Mouse (Mus musculus) heart, postnatal 10 days (tissue): ENCODE measurements at regions not wholly inside any gene's neighbourhood (a gene's known extent, or its start where the extent isn't known, plus 50 kb on each side); places are given as distances from the start of the nearest gene placed in this dataset.

ENCODE experiments used
- DNase-seq, 2 experiments: peaks; one replicate each; pipeline ENCODE4 v3.0.0; 2021
- intact Hi-C: fragments of 180-260 bp; cut with DNase I; formaldehyde crosslinking; loops from one replicate; pipeline ENCODE4 v1.15.1; 2025

- intact Hi-C loops: no loop called here
- DNase-seq: peak; percentile 3 to 7
Measured at GRCm38 (mm10) chr7:95250651-95251050, 920.4 kb upstream of the Tenm4 start.

GRCm38 (mm10) chr7:95253862-95254545, 917.0 kb upstream of the Tenm4 start:
- DNase-seq: no peak
- intact Hi-C loops: no loop called here

DNA sequence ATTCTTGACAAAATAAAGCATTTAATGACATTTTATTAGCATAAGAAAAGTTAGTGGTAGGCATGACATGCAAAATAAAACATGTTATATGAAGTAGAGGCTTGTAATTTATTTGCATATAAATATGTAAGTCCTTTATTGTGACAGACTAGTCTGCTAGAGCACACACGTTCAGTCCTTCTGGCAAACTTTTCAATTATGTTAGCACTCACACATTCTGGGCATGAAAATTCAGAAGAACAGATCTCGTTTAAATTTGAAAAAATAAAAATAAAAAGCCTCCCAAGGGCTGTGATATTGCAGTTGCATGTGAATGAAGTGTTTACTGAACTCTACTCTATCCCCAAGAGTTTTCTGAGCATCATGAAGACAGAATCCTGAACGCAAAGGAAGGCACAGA, 916.1 kb upstream of the Tenm4 start:
- DNase-seq: no peak
- intact Hi-C loops: no loop called here

- intact Hi-C loops: no loop called here
- DNase-seq: no peak
Measured at GRCm38 (mm10) chr7:95255699-95256098, 915.3 kb upstream of the Tenm4 start.

- intact Hi-C loops: no loop called here
- peak; percentile 2 to 8 for DNase-seq
Measured at GRCm38 (mm10) chr7:95262942-95263341, 908.1 kb upstream of the Tenm4 start.

DNA sequence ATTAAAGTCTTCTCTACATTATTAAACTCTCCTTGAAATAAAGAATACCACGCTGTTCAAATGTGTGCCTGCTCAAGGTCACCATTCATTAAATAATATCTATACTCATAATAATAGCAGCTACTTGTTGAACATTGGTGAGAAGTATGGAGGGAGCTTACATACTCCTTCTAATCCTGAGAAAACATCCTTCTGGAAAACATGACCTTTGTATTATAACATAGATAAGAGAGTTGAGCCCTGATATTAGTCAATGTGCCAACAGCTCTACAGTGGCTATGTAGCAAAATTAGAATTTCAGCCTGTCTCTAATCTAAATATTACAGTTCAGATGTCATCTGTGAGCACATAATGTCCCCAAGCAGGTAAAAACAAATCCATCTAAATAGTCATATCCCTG, 893.8 kb upstream of the Tenm4 start:
- intact Hi-C loops: no loop called here
- no peak for DNase-seq

DNA sequence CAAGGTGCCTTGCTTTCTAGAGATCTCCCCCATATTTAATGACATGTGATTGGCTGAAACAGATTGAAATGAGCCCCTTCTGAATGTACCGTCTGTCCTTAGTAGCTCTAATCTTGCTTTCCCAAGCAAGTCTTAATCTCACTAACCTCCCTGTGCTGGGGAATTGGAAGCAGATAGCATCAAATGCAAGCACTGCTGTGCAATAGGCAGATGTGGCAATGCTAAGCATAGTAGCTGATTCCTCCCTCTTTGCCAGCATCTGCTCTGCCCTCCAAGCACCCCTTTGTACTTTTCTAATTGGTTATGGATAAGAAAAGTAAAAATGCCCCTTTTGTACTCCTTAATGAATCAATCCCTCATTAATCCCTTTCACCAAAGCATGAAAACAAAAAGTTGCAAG, 857.4 kb upstream of the Tenm4 start:
- DNase-seq: no peak
- intact Hi-C loops: no loop called here

DNA sequence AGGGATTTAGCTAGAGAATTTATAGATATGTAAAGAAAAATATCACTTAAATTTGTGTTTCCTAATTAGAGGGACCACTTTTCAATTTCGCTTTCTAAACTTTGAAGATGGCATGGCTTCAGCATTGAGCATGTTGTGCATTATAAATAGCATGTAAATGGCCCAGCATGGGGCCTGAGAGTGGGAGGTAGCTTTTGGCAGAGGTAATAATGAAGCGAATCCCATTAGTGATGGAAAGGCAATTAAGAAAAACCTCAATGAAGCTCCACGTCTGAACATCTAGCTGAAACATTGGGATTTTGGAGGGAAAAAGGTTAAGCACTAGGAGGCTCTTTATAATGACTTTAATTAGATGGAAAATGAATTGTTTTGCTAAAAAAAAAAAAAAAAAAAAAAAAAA, 848.0 kb upstream of the Tenm4 start:
- intact Hi-C loops: no loop called here
- no peak for DNase-seq

DNA sequence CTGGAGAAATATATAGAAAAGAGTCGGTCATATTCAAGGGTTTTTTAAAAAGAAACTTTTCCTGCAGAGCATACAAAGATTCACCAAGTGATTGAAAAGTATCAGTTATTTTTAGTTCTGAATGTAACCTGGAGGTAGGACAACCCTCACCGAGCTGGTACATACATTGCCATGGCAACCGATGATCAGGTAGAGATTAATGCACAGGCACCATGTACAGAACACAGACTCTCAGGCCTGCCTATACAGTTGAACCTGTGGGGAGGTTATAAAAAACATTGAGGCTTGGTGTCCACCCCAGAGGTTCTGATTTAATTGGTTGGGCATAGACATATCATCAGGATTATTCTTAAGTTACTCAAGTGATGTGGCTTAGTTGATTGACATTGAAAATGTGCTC, 846.1 kb upstream of the Tenm4 start:
- no peak for DNase-seq
- intact Hi-C loops: no loop called here

GRCm38 (mm10) chr7:95332037-95332436, 839.0 kb upstream of the Tenm4 start:
- DNase-seq: no peak
- intact Hi-C loops: no loop called here

DNA sequence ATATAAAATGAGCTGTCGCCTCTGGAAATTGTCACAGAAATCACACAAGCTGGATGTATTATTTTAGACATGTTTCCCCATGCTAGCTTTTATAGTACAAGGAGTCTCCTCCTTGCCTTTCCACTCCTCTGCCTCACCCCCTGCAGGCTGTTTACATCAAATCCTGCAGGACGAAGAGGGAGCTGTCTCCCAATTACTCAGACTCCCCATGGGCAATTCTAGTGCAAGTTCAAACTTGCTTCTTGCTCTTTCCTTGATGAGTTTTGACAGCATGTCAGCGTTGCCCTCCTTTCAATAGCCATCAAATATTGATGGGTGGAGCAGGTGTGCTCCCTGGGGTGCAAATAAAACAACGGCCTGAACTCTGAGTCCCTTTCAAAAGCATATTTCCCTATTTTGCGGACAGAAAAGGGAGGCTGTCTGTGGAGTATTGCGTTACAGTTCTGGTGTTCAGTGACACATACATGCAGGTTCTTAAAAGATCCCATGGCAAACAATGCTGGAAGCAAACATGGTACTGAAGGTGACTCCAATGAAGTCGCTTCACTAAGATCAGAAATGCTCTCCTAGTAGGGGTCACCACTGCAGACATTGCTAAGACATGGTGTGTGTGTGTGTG, 820.8 kb upstream of the Tenm4 start:
- DNase-seq: no peak
- intact Hi-C loops: no loop called here

- intact Hi-C loops: no loop called here
- no peak for DNase-seq
Measured at GRCm38 (mm10) chr7:95350804-95351199, 820.2 kb upstream of the Tenm4 start.

DNA sequence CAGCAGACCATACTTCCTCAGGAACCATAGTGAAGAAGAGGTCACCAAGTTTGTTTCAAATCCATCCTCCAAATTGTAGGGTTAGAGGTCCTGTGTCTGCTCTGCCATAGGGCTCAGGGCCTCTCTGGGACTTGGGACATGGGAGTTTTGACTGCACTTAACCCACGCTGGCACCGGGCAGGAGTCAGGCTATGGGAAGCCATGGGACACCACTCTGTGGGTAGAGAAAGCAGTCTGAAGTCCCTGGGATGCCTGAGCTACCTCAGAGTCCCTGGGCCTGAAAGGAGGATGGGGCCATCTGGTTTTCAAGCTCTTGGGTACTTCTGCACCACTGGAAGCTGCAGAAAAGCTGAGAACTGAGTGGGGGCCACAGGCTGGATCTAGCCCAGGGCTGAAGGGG, 819.7 kb upstream of the Tenm4 start:
- intact Hi-C loops: no loop called here
- no peak for DNase-seq

DNA sequence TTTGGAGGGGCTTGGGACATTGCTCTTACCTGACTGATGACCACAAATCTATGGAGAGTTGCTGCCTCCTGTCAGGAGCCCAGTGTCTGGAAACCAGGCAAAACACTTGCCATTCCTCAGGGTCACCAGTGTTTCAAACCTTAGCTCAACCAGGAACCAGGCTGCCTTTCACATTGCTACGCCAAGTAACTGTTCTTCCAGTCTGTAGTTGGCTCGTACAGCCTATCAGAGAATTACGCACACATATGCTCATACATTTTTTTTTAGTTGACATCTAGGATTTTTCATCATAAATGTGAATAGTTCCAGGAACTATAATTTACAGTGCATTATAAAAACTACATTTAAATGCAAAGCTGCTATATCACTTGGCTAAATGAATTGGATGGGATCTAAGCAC, 818.9 kb upstream of the Tenm4 start:
- intact Hi-C loops: no loop called here
- no peak for DNase-seq

- intact Hi-C loops: no loop called here
- DNase-seq: no peak
Measured at GRCm38 (mm10) chr7:95354991-95355390, 816.1 kb upstream of the Tenm4 start.

- DNase-seq: no peak
- intact Hi-C loops: no loop called here
Measured at GRCm38 (mm10) chr7:95358732-95359131, 812.3 kb upstream of the Tenm4 start.

- no peak for DNase-seq
- intact Hi-C loops: no loop called here
Measured at GRCm38 (mm10) chr7:95359154-95359553, 811.9 kb upstream of the Tenm4 start.
